Mouse (Mus musculus): Measurements from ENCODE around the gene Rapgef4. TPM values are rescaled to one million over a fixed set of nuclear protein-coding genes. Genes with fewer than 3 reads are reported as not detected.

Rapgef4 gene
- polyA plus RNA-seq, 1 experiment from 2014 or later: 3.6 TPM

GRCm38 (mm10) chr2:72035616-72036015 lies 54.6 kb downstream of the Rapgef4 start:
- no peak overlapping the region for H3K4me2 ChIP-seq (replicated peaks; ENCODE audit: low read depth)
- H3K9me3 ChIP-seq (ENCODE audit: control insufficient read depth, low read length): no peaks in the 10 kb centered on the region
- H3K4me1 ChIP-seq (replicated peaks; ENCODE audit: control insufficient read depth, insufficient read depth): no peaks in the 10 kb centered on the region
- no peak overlapping the region for H3K4me3 ChIP-seq (ENCODE audit: low read depth, low read length)
- TF ChIP-seq EP300 (optimal IDR thresholded peaks at IDR 0.05): no peak
- TF ChIP-seq CTCF (IDR thresholded peaks at IDR 0.05; ENCODE audit: low read depth): peak; percentile 80
- H3K27ac ChIP-seq (replicated peaks): no peak overlapping the region
- H3K36me3 ChIP-seq (ENCODE audit: control insufficient read depth, insufficient read depth, low read length): no peaks in the 10 kb centered on the region
- no peaks in the 10 kb centered on the region for H3K27me3 ChIP-seq (ENCODE audit: control insufficient read depth, insufficient read depth, low read length)
- ATAC-seq (ENCODE audit: low FRiP score, low TSS enrichment) (peak; percentile 55), DNase-seq (ENCODE audit: low spot score) (peak; percentile 50)
- H3K9ac ChIP-seq (ENCODE audit: low read length): no peak overlapping the region
- WGBS: 52% methylated on average over 8 of the region's 8 CpGs

GRCm38 (mm10) chr2:72037357-72037756 lies 56.3 kb downstream of the Rapgef4 start:
- ATAC-seq (ENCODE audit: low FRiP score, low TSS enrichment): no peak
- TF ChIP-seq EP300 (optimal IDR thresholded peaks at IDR 0.05): no peak
- TF ChIP-seq CTCF (IDR thresholded peaks at IDR 0.05; ENCODE audit: low read depth): no peak
- no peaks in the 10 kb centered on the region for H3K4me1 ChIP-seq (replicated peaks; ENCODE audit: control insufficient read depth, insufficient read depth)

GRCm38 (mm10) chr2:72038235-72038634 lies 57.2 kb downstream of the Rapgef4 start:
- WGBS: 5% methylated on average over 1 of the region's 1 CpGs
- Histone ChIP-seq H3K9ac (ENCODE audit: low read length) (no peak overlapping the region), H3K9me3 (ENCODE audit: control insufficient read depth, low read length) (no peaks in the 10 kb centered on the region), H3K4me1 (replicated peaks; ENCODE audit: control insufficient read depth, insufficient read depth) (no peaks in the 10 kb centered on the region), H3K27me3 (ENCODE audit: control insufficient read depth, insufficient read depth, low read length) (no peaks in the 10 kb centered on the region), H3K36me3 (ENCODE audit: control insufficient read depth, insufficient read depth, low read length) (no peaks in the 10 kb centered on the region), H3K4me2 (replicated peaks; ENCODE audit: low read depth) (peak overlapping the region; percentile 15; the same call in 1 of the 2 replicates), H3K27ac (replicated peaks) (no peak overlapping the region), H3K4me3 (ENCODE audit: low read depth, low read length) (no peak overlapping the region)
- DNase-seq (ENCODE audit: low spot score): peak; percentile 82
- TF ChIP-seq CTCF (IDR thresholded peaks at IDR 0.05; ENCODE audit: low read depth) (peak; percentile 94), EP300 (optimal IDR thresholded peaks at IDR 0.05) (no peak)
- ATAC-seq (ENCODE audit: low FRiP score, low TSS enrichment): 0 out of 2 replicates have a peak, but pooled peaks have one; percentile 57

More at GRCm38 (mm10) chr2:72037357-72037756, 56.3 kb downstream of the Rapgef4 start:
- Histone ChIP-seq H3K4me3 (ENCODE audit: low read depth, low read length) (no peak overlapping the region), H3K27ac (replicated peaks) (no peak overlapping the region), H3K4me2 (replicated peaks; ENCODE audit: low read depth) (no peak overlapping the region), H3K36me3 (ENCODE audit: control insufficient read depth, insufficient read depth, low read length) (no peaks in the 10 kb centered on the region), H3K27me3 (ENCODE audit: control insufficient read depth, insufficient read depth, low read length) (no peaks in the 10 kb centered on the region), H3K9me3 (ENCODE audit: control insufficient read depth, low read length) (no peaks in the 10 kb centered on the region), H3K9ac (ENCODE audit: low read length) (no peak overlapping the region)
- WGBS: 94% methylated on average over 5 of the region's 5 CpGs
- DNase-seq (ENCODE audit: low spot score): no peak

GRCm38 (mm10) chr2:72038651-72039251 lies 57.7 kb downstream of the Rapgef4 start:
- peak overlapping the region; percentile 63 for H3K27ac ChIP-seq (replicated peaks)

GRCm38 (mm10) chr2:72039522-72040045 lies 58.5 kb downstream of the Rapgef4 start:
- Histone ChIP-seq H3K9me3 (ENCODE audit: control insufficient read depth, low read length) (no peaks in the 10 kb centered on the region), H3K9ac (ENCODE audit: low read length) (no peak overlapping the region), H3K4me2 (replicated peaks; ENCODE audit: low read depth) (no peak overlapping the region), H3K27me3 (ENCODE audit: control insufficient read depth, insufficient read depth, low read length) (no peaks in the 10 kb centered on the region), H3K27ac (replicated peaks) (no peak overlapping the region), H3K4me1 (replicated peaks; ENCODE audit: control insufficient read depth, insufficient read depth) (no peaks in the 10 kb centered on the region), H3K4me3 (ENCODE audit: low read depth, low read length) (no peak overlapping the region), H3K36me3 (ENCODE audit: control insufficient read depth, insufficient read depth, low read length) (no peaks in the 10 kb centered on the region)
- 86% methylated on average over 8 of the region's 8 CpGs for WGBS
- no peak for TF ChIP-seq EP300 (optimal IDR thresholded peaks at IDR 0.05)
- no peak for TF ChIP-seq CTCF (IDR thresholded peaks at IDR 0.05; ENCODE audit: low read depth)
- DNase-seq (ENCODE audit: low spot score) (no peak), ATAC-seq (ENCODE audit: low FRiP score, low TSS enrichment) (no peak)

More at GRCm38 (mm10) chr2:72038651-72039251, 57.7 kb downstream of the Rapgef4 start:
- peak overlapping the region; percentile 15; the same call in 1 of the 2 replicates for H3K4me2 ChIP-seq (replicated peaks; ENCODE audit: low read depth)
- TF ChIP-seq CTCF (IDR thresholded peaks at IDR 0.05; ENCODE audit: low read depth) (no peak), EP300 (optimal IDR thresholded peaks at IDR 0.05) (no peak)
- WGBS: 53% methylated on average over 18 of the region's 18 CpGs
- DNase-seq (ENCODE audit: low spot score) (no peak), ATAC-seq (ENCODE audit: low FRiP score, low TSS enrichment) (no peak)
- no peaks in the 10 kb centered on the region for H3K36me3 ChIP-seq (ENCODE audit: control insufficient read depth, insufficient read depth, low read length)
- H3K9me3 ChIP-seq (ENCODE audit: control insufficient read depth, low read length): no peaks in the 10 kb centered on the region
- H3K4me3 ChIP-seq (ENCODE audit: low read depth, low read length): no peak overlapping the region
- no peak overlapping the region for H3K9ac ChIP-seq (ENCODE audit: low read length)
- no peaks in the 10 kb centered on the region for H3K27me3 ChIP-seq (ENCODE audit: control insufficient read depth, insufficient read depth, low read length)
- no peaks in the 10 kb centered on the region for H3K4me1 ChIP-seq (replicated peaks; ENCODE audit: control insufficient read depth, insufficient read depth)

GRCm38 (mm10) chr2:72041087-72041486 lies 60.0 kb downstream of the Rapgef4 start:
- DNase-seq (ENCODE audit: low spot score) (no peak), ATAC-seq (ENCODE audit: low FRiP score, low TSS enrichment) (no peak)
- Histone ChIP-seq H3K36me3 (ENCODE audit: control insufficient read depth, insufficient read depth, low read length) (no peaks in the 10 kb centered on the region), H3K4me2 (replicated peaks; ENCODE audit: low read depth) (no peak overlapping the region), H3K9me3 (ENCODE audit: control insufficient read depth, low read length) (no peaks in the 10 kb centered on the region), H3K27ac (replicated peaks) (no peak overlapping the region), H3K4me3 (ENCODE audit: low read depth, low read length) (no peak overlapping the region), H3K9ac (ENCODE audit: low read length) (no peak overlapping the region), H3K4me1 (replicated peaks; ENCODE audit: control insufficient read depth, insufficient read depth) (no peaks in the 10 kb centered on the region), H3K27me3 (ENCODE audit: control insufficient read depth, insufficient read depth, low read length) (no peaks in the 10 kb centered on the region)
- 86% methylated on average over 6 of the region's 6 CpGs for WGBS
- TF ChIP-seq EP300 (optimal IDR thresholded peaks at IDR 0.05): no peak
- no peak for TF ChIP-seq CTCF (IDR thresholded peaks at IDR 0.05; ENCODE audit: low read depth)

Measured in stomach, postnatal 0 days (tissue).